ENCODE assay signal across 12 mouse cellular contexts in genomic region chr2:179265436-179265835, GRCm38 (mm10).
"Had no signal": no experiment of that assay in that cellular context is flagged by ENCODE, and none has a peak within 500 bp of the region (broad histone marks: within the 10 kb centered on the region; RNA-seq: fewer than 3 reads in every experiment).

No protein-coding gene starts in this region.

- H3K27me3 ChIP-seq: limb, embryonic 12.5 days; liver, embryonic 13.5 days; neural tube, embryonic 15.5 days had no signal

- H3K4me2 ChIP-seq: limb, embryonic 12.5 days; liver, embryonic 13.5 days; neural tube, embryonic 15.5 days had no signal

- H3K9me3 ChIP-seq: limb, embryonic 12.5 days; liver, embryonic 13.5 days; midbrain, embryonic 10.5 days; neural tube, embryonic 15.5 days had no signal

- DNase-seq: kidney, postnatal 25 days; liver; liver, embryonic 13.5 days; lung, adult 18-20 months; midbrain, embryonic 14.5 days; right cerebral cortex, adult 18-20 months; thymus, postnatal 14 days had no signal

- H3K4me3 ChIP-seq: left cerebral cortex, adult 2 months; limb, embryonic 12.5 days; liver, embryonic 13.5 days; midbrain, embryonic 10.5 days; myocyte; neural tube, embryonic 15.5 days had no signal

- H3K9ac ChIP-seq: limb, embryonic 12.5 days; liver, embryonic 13.5 days; neural tube, embryonic 15.5 days had no signal

- H3K36me3 ChIP-seq: limb, embryonic 12.5 days; liver, embryonic 13.5 days; midbrain, embryonic 10.5 days; neural tube, embryonic 15.5 days had no signal

- H3K4me1 ChIP-seq: limb, embryonic 12.5 days; liver, embryonic 13.5 days; midbrain, embryonic 10.5 days; neural tube, embryonic 15.5 days had no signal

- H3K27ac ChIP-seq: left cerebral cortex, adult 2 months; limb, embryonic 12.5 days; liver, embryonic 13.5 days; midbrain, embryonic 10.5 days; neural tube, embryonic 15.5 days had no signal
